Mouse (Mus musculus) lung, adult 18-20 months (tissue): Measurements from ENCODE around the gene Gas8.
"Not testable (repeated sequence)": the region's sequence is repeated elsewhere in the genome, so short reads cannot be mapped to it uniquely, and the experiment has no call there.

Source experiments
- DNase-seq, 2 experiments: peaks; one replicate each; pipeline ENCODE4 v3.0.0; 2022; ENCODE audit warnings: mixed read lengths in 2 of 2

Gas8 gene

DNA sequence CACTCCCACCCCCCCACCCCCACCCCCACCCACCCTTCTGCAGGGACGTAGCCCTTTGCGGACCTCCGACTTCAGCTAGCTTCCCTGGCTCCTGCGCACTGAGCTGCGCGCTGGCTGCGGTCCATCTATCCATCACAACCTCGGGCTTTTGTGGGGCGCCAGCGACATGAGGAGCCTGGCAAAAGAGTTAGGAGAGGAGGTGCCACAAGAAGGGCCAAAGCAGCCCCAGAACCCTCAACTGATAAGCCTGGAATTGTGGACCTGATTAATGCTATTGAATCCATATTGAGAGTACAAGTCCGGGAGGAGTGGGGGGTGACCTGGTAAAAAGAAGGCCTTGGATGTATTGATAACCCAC is 3.1 kb upstream of the Gas8 start:
- no peak for DNase-seq

DNA sequence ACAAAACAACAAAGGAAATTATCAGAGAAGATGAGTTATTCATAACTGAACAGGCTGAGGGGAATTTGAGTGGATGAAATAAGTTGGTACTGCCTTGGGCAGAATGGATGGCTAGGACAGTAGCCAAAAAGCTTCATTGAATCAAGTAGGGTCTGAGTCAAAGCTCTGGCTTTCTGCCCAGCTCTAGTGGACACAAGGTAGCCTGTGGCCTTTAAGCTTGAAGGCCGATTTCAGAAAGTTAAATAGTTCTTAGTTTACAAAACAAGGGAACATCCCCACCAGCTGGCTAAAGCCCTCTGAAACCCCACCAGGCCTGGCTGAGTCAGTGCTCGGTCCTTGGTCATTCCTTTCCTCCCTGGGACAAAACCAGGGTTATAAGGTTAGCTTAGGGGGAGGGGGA is 2.0 kb upstream of the Gas8 start:
- no peak for DNase-seq

DNA sequence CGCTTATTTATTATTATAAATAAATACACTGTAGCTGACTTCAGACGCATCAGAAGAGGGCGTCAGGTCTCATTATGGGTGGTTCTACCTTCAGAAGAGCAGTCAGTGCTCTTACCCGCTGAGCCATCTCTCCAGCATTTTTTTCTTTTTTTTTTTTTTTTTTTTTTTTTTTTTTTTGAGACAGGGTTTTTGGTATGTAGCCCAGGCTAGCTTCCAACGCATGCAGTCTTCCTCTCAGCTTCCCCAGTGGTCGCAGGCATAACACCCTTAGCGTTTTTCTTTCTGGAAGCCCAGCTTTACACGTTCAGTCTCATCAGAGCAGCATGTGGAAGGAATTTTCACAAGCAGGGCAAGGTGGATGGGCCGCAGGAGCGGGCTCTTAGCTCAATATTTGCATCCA is 462 bp upstream of the Gas8 start:
- DNase-seq, result no peak

DNA sequence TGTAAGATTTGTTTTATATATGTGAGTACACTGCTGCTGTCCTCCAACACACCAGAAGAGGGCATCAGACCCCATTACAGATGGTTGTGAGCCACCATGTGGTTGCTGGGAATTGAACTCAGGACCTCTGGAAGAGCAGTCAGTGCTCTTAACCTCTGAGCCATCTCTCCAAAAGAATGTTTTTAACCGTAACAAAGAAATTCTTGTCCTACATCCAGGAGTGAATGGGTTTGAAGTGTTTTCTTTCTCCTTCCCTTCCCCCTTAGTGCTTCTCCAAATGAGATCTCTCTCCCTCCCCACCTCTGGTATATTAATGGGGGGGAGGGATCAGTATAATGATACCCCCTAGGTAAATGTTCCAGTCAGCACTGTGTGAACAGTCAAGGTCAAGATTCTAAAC is 1.4 kb downstream of the Gas8 start:
- not testable (repeated sequence) for DNase-seq

DNA sequence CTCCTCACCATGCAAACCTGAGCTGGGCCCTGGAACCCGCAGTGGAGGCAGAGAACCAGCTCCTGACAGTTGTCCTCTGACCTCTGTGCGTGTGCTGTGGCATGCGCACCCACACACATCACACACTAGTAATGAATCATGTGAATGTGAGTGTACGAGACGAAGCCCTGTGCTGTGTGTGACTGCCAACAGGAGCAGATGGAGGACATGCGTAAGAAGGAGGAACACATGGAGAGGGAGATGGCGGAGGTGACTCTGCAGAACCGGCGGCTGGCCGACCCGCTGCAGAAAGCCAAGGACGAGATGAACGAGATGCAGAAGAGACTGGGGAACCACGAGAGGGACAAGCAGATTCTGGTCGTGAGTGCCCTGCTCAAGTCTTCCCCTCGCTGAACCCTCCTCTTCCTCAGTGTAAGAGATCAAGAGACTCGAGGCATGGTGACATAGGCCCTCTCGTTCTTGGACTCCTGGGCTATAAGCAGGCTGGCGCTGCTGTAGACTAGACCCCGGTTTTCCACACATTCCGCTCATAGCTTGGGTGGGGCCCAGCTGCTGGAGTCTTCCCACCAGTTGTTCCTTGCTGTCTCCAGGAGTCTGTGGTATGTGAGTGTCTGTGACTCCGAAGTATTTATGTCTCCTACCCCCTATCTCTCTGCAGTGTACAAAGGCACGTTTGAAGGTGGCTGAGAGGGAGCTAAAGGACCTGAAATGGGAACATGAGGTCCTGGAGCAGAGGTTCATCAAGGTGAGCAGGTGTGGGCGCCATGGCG is 9.3 kb downstream of the Gas8 start:
- DNase-seq, result no peak

DNA sequence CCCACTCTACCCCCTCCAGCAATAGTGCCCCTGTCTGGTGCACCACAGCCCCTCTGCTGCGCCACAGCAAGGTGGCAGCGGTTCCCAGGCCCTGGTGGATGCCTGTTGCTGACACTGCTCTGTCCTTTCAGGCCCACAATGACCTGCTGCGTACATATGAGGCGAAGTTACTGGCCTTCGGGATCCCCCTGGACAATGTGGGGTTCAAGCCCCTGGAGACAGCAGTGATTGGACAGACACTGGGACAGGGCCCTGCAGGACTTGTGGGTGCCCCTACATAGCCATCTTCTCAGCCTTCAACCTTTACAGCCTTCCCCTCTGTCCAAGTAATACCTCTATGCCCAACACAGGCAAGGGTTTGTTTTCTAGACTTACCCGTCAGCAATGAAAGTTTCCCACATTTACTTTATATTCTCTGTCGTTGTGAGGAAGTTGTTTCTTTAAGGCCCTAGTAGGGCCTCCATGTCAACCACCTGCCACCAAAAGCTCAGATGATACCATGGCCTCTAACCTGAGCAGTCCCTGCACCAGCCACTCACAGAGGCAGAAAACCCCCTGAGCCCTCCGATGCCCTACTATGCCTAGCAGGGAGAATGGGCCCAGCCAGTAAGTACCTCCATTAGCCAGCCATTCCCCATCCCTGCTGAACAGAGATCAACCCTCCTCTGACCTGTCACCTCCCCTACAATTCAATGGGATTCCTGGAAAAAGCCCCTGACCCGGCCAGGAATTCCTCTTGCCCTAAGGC is 17.8 kb downstream of the Gas8 start:
- no peak for DNase-seq

DNA sequence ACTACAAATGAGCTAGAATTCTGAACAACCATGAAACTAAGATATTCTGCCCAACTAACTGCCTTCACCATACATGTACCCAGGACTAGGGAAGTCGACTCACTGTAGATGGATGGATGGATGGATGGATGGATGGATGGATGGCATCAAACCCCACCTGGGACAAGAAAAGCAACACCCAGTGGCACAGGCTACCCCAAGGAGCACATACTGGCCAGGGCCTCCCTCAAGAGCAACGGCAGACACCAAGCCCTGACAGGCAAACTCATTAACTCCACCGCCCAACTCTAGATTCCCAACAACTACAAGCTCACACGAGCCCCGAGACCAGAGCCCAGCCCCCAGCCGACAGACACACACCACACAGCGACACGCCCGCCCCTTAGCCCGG is 18.4 kb downstream of the Gas8 start:
- DNase-seq, result no peak

DNA sequence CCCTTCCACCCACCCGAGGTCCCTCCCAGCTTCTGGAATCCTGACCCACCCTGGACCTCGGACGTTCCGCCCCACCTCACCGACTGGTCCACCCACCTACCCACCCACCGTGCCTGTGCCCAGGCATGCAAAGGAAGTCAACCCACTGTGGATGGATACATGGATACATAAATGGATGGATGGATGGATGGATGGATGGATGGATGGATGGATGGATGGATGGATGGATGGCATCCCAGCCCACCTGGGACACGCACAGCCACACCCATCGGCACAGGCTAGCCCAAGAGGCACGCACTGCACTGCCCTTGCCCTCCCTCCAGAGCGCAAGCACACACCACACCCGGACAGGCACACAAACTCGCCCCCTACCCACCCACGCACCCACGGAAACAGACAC is 19.0 kb downstream of the Gas8 start:
- peak; percentile 33 to 34 for DNase-seq

DNA sequence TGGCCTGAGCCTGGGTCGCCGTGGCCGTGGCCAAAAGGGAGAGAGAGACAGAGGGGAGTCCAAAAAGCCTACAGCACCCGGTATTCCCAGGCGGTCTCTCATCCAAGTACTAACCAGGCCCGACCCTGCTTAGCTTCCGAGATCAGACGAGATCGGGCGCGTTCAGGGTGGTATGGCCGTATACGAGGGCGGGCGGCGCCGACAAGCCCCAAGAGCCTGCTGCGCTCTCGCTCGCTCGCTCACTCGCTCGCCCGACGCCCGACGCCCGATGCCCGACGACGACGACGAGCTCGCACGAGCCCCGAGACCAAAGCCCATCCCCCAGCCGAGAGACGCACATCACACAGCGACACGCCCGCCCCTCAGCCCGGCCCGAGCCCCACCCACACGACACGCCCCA is 45.6 kb downstream of the Gas8 start:
- DNase-seq, result not testable (repeated sequence)

DNA sequence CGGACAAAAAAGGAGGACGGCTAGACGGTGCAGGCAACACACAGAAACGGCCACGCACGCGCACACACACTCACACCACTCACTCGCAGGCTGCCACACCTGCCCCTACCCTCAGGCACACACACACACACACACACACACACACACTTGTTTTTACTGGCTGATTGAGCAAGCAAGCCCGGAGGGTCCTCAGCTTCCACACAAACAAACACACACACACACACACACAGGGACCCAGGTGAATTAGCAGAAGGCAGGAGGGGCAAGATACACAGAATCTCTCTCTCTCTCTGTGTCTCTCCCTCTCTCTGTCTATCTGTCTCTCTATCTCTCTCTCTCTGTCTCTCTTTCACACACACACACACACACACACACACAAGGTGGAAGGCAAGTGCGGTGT is 56.8 kb downstream of the Gas8 start:
- DNase-seq, result peak; percentile 3
